Mouse (Mus musculus) NIH3T3 (cell line): Measurements from ENCODE around the gene Fam19a4.
A peak's percentile ranks its signal among the peaks of the same experiment; 100 is the strongest.
"Not testable (repeated sequence)": the region's sequence is repeated elsewhere in the genome, so short reads cannot be mapped to it uniquely, and the experiment has no call there.

Experiments used
- DNase-seq: peaks from one replicate; pipeline ENCODE4 v3.0.0-alpha.2; 2012; ENCODE audit warnings: low read depth

Fam19a4 gene

GRCm38 (mm10) chr6:96944796-96945195 is 115.4 kb downstream of the Fam19a4 start:
- no peak for DNase-seq

- DNase-seq: no peak
These were observed 124.4 kb downstream of the Fam19a4 start for GRCm38 (mm10) chr6:96935776-96936175.

DNA sequence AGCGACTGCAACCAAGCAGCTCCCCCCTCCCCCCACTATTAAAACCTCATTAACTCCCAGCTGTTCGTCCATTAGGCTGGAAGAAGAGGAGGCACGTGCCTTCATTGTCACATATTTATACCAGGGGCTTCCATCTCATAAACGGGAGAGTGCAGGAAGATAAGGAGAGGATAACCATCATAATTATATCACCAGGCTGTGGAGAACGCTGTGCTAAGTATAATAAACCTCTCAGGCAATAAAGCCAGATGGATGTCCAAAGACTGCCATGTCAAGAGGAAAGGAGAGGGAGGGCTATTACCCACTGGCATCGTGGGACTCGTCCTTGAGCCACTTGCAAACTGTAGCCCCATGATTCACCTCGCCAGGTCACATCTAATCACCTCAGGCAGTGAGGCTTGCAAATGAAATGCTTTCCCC is 151.1 kb downstream of the Fam19a4 start:
- DNase-seq: no peak

DNA sequence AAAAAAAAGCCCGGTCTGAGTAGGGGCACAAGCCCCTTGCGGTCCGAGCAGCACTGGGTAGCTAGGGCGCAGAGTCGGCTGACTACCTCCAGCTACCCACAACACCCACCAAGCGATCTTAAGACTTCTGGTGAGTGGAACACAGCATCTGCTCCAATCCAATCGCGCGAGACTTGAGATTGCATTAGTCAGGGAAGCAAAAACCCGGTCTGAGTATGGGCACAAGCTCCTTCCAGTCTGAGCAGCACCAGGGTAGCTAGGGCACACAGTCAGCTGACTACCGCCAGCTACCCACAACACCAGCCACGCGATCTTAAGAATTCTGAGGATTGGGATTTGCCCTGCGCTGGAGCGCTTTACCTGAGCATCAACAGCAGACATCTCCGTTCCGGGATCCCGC is 183.1 kb downstream of the Fam19a4 start:
- not testable (repeated sequence) for DNase-seq

DNA sequence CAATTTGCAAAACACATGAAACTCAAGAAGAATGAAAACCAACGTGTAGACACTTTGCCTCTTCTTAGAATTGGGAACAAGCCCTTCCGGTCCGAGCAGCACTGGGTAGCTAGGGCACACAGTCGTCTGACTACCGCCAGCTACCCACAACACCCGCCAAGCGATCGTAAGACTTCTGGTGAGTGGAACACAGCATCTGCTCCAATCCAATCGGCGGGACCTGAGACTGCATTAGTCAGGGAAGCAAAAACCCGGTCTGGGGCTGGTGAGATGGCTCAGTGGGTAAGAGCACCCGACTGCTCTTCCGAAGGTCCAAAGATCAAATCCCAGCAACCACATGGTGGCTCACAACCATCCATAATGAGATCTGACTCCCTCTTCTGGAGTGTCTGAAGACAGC is 183.6 kb downstream of the Fam19a4 start:
- DNase-seq: not testable (repeated sequence)

DNA sequence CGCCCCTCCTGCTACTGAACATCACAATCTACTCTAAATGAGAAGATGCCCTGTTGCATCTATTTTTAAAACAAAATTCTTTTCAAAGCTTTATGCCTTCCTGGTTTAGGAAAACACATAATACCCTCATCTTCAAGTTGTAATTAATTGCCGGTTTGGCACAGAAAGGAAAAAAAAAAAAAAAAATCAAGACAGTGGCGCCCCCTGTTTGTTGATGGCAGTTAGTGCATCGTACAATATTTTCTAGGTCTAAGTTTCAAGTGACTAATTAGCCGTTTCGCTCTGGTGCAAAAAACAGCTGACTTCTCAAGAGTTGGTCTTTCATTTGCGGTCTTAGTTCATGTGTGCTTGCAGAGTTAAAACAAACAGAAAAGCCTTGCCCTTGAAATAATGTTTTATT is 207.1 kb downstream of the Fam19a4 start:
- peak; percentile 11 for DNase-seq

DNA sequence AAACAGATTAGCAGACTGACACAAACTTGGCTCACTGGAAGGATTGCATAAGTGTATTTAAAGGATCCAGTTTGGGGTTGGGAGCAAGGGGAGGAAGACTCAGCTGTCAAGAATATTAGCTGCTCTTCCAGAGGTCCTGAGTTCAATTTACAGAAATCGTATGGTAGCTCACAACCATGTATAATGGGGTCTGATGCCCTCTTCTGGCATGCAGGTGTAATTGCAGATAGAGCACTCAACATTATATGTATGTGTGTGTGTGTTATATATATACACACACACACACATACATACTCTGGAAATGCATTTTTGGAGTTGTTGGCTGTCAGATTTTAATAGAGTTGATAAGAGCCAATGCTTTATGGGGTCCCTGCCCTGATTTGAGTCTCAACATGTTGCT is 216.3 kb downstream of the Fam19a4 start:
- peak; percentile 20 for DNase-seq

DNA sequence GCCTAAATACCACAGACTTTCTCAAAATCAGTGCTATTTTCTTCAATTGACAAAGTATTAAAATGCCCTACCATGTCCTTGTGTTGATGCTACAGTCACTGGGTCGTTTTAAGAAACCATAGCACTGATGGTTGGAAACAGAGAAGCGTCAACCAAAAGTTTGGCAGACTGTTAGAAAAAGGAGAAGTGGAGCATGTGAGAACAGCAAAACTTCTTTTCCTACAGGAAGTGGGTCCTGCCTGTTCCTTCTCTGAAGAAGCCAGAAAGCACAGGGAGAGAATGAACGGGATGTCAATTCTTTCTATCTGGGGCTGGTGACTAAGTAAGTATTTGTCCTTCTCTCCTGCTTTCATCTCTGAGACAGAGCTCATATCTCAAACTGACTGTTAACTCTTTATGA is 219.6 kb downstream of the Fam19a4 start:
- DNase-seq: no peak

GRCm38 (mm10) chr6:96826626-96827025 is 233.6 kb downstream of the Fam19a4 start:
- no peak for DNase-seq

DNA sequence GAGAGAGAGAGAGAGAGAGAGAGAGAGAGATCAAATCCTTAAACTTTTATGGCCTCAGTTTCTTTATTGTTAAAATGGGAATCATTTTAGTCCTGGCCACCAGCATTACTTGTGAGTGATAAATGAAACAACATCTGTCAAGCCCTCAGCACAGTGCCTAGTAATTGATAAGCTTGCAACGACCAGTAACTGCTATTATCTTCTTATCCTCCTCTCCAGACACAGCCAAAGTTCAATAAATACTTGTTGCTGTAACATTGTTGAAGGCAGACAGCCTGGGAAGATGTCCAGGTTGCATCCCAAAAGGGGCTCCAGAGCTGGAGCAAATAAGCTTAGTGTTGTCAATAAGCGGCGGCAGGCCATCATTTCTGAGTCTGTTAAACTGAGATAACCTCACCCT is 257.2 kb downstream of the Fam19a4 start:
- no peak for DNase-seq

GRCm38 (mm10) chr6:96798746-96799145 is 261.5 kb downstream of the Fam19a4 start:
- no peak for DNase-seq

- DNase-seq: no peak
These were observed 262.8 kb downstream of the Fam19a4 start for GRCm38 (mm10) chr6:96797451-96797850.
